Mouse (Mus musculus): Measurements from ENCODE around the gene Ywhag. TPM values are rescaled to one million over a fixed set of nuclear protein-coding genes. Genes with fewer than 3 reads are reported as not detected.

The Ywhag gene
- polyA plus RNA-seq (2015; fragmentation: Nextera tagmentation; extraction: Ambion mirVana) = 164 and 178 TPM in 2 replicates

DNA sequence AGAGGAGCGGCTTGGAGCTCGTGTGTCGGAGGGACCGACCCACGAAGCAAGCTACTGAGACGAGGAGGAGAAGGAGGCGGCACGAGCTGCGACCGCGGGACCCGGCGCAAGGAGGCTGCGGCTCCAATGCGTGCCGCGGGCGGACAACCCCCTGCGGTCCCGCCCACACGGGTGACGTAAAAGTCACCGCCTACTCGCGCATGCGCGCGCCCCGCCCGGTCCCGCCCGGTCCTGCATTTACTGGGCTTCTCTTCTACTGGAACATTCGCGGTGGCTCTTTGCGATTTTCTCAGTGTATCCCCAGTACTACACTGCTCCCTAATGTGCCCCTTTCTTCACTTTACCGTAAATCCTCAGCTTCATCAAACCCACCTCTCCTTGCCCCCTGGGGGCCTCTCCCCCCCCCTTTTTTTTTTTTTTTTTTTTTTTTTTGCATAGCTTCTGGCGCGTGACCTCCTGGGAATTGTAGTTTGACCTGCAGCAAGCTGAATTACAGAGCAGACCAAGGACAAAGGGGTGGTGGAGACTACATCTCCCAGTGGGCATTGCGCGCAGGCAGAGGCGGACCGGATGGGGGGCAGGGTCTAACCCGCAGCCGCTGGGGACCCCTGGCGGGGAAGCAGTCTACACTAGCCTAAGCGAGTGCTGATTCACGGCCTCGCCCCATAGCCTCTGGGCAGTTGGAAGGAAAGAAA, at the start of gene Ywhag:
TSS of gene Ywhag (minus strand) at position 136 of the 695 bp plus-strand sequence.
- Histone ChIP-seq H3K36me3 (peaks cover 22% of the 10 kb centered on the region), H3K4me2 (peak within 1 kb of the TSS; percentile 67), H3K4me3 (peak within 1 kb of the TSS; percentile 95), H3K9ac (peak within 1 kb of the TSS; percentile 93), H3K27ac (peak within 1 kb of the TSS; percentile 93), H3K9me3 (no peaks in the 10 kb centered on the region), H3K27me3 (no peaks in the 10 kb centered on the region), H3K4me1 (peaks cover 30% of the 10 kb centered on the region)
- peak; percentile 95 for ATAC-seq (ENCODE audit: insufficient number of reproducible peaks, insufficient read depth, low FRiP score, low TSS enrichment, low read depth)
- under 1% methylated on average over 48 of the region's 48 CpGs for WGBS

DNA sequence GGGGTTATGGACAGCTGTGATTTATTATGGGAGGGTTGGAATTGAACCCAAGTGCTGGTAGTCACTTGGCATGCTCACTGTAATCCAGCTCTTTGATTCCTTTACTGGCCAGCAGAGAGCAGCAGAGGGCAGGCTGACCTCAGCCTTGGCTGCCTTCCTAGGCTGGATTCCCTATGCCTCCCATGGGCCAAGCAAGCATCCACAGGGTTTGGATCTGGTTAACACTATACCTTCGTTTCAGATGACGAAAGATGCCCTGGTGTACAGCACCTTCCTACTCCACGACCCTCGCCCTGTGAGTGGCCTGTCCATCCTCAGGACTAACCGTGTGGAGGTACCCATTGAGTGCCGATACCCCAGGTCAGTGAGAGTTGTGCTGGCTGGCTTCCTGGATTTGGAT, 48.0 kb upstream of the Ywhag start:
- Histone ChIP-seq H3K9me3 (no peaks in the 10 kb centered on the region), H3K4me3 (no peak overlapping the region), H3K4me1 (peaks cover 4% of the 10 kb centered on the region), H3K27ac (no peak overlapping the region), H3K4me2 (no peak overlapping the region), H3K9ac (no peak overlapping the region), H3K36me3 (no peaks in the 10 kb centered on the region), H3K27me3 (no peaks in the 10 kb centered on the region)
- 35% methylated on average over 6 of the region's 6 CpGs for WGBS
- 0 out of 2 replicates have a peak, but pooled peaks have one; percentile 10 for ATAC-seq (ENCODE audit: insufficient number of reproducible peaks, insufficient read depth, low FRiP score, low TSS enrichment, low read depth)

DNA sequence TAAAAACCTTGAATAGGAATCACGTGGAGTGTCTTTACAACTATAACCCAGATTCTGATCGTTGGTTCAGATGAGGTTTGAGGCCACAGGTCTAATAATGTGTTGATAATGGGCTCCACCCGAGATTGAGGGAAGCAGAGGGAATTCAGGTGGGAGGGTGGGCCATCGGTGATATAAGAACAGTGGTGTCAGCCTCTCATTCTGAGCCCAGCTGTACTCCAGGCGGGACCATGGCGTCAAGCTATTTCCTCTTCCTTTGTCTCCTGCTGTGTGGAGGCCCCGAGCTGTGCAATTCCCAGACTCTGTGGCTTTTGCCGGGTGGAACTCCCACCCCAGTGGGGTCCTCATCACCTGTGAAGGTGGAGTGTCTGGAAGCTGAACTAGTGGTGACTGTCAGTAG, 45.5 kb upstream of the Ywhag start, which contains the start of gene Zp3:
TSS of gene Zp3 (plus strand) at position 196 of the 400 bp plus-strand sequence.
- ATAC-seq (ENCODE audit: insufficient number of reproducible peaks, insufficient read depth, low FRiP score, low TSS enrichment, low read depth) = no peak
- no peak within 1 kb of the TSS for H3K4me3 ChIP-seq
- no peaks in the 10 kb centered on the region for H3K36me3 ChIP-seq
- no peak within 1 kb of the TSS for H3K27ac ChIP-seq
- H3K9ac ChIP-seq = no peak within 1 kb of the TSS
- H3K9me3 ChIP-seq = no peaks in the 10 kb centered on the region
- no peak within 1 kb of the TSS for H3K4me2 ChIP-seq
- peaks cover 4% of the 10 kb centered on the region for H3K4me1 ChIP-seq
- WGBS = 77% methylated on average over 8 of the region's 8 CpGs
- no peaks in the 10 kb centered on the region for H3K27me3 ChIP-seq

DNA sequence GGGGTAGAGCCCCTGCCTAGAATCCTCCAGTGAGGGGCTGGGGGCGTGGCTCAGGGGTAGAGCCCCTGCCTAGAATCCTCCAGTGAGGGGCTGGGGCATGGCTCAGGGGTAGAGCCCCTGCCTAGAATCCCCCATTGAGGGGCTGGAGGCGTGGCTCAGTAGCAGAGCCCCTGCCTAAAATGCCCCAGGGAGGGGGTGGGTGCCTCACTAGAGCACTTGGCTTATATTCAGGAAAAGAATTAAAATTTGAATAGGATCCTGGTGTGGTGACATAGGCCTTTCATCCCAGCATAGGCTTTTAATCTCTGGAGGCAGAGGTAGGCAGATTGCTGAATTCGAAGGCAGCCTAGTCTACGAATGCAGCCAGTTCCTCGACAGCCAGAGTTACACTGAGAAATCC, 45.0 kb upstream of the Ywhag start:
- no peaks in the 10 kb centered on the region for H3K36me3 ChIP-seq
- H3K9me3 ChIP-seq = no peaks in the 10 kb centered on the region
- H3K4me3 ChIP-seq = no peak overlapping the region
- peaks cover 5% of the 10 kb centered on the region for H3K4me1 ChIP-seq
- WGBS = 80% methylated on average over 5 of the region's 5 CpGs
- no peak overlapping the region for H3K9ac ChIP-seq
- ATAC-seq (ENCODE audit: insufficient number of reproducible peaks, insufficient read depth, low FRiP score, low TSS enrichment, low read depth) = no peak
- H3K27me3 ChIP-seq = no peaks in the 10 kb centered on the region
- no peak overlapping the region for H3K27ac ChIP-seq
- H3K4me2 ChIP-seq = no peak overlapping the region

DNA sequence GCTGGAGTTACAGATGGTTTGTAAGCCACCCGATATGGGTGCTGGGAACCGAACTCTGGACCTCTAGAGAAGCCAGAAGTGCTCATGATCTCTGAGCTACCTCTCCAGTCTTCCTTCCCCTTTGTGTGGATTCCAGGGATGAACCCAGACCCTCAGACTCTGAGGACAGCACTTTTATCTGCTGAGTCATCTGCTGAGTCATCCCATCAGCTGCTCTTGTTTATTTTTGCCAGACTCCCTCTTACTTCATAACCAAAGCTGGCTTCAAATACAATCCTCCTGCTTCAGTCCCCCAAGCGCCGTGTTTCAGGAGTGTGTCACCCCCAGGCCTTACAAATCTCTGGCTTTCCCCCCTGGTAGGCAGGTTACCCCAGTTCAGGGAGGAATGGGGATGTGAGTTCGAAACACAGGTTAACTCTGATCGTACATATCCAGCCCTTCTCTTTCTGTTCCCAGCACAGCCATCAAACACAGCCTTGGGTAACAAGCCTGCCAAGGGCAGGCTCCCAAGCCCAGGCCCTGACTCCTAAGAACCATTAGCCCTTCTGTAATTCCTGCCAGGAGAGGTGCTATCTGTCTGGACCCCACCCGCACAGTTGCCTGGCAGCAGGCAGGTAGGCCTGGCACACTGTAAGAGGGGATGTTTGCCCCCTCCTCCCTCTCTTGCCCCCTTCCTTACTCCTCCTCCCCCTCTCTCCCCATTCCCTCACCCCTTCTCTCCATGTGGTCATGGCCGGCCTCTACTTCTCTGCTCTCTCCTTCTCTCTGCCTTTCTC, 41.7 kb upstream of the Ywhag start:
- Histone ChIP-seq H3K36me3 (no peaks in the 10 kb centered on the region), H3K9ac (no peak overlapping the region), H3K4me2 (no peak overlapping the region), H3K4me1 (peaks cover 4% of the 10 kb centered on the region; the same call in 1 of the 2 replicates), H3K27me3 (no peaks in the 10 kb centered on the region), H3K4me3 (no peak overlapping the region), H3K27ac (no peak overlapping the region), H3K9me3 (no peaks in the 10 kb centered on the region)
- no peak for ATAC-seq (ENCODE audit: insufficient number of reproducible peaks, insufficient read depth, low FRiP score, low TSS enrichment, low read depth)
- WGBS = 91% methylated on average over 8 of the region's 8 CpGs

DNA sequence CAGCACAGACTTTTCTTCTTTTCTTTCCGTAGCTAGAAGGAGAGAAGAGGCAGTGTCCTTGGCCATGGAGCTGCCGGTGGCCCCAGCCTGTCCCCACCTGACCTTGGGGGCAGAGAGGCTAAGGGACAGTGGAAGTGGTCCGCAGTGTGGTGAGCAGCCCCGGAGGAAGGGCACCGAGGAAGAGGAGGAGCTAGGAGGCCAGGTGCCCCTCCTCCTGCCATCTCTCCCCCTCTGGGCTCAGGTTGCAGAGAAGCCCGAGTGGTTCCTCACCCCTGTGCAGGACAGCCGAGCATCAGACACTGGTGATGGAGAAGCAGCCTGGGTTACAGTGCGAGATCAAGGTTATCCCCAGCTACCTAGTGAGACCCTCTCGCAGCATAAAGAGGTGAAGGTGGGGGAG, 39.9 kb upstream of the Ywhag start, which contains the start of gene Ssc4d:
TSS of gene Ssc4d (minus strand) at position 167 of the 400 bp plus-strand sequence.
- WGBS = 11% methylated on average over 9 of the region's 9 CpGs
- Histone ChIP-seq H3K9me3 (no peaks in the 10 kb centered on the region), H3K27ac (no peak within 1 kb of the TSS), H3K9ac (peak within 1 kb of the TSS; percentile 64), H3K4me1 (peaks cover 4% of the 10 kb centered on the region; the same call in 1 of the 2 replicates), H3K4me2 (peak within 1 kb of the TSS; percentile 48), H3K4me3 (peak within 1 kb of the TSS; percentile 31), H3K36me3 (no peaks in the 10 kb centered on the region), H3K27me3 (no peaks in the 10 kb centered on the region)
- no peak for ATAC-seq (ENCODE audit: insufficient number of reproducible peaks, insufficient read depth, low FRiP score, low TSS enrichment, low read depth)

DNA sequence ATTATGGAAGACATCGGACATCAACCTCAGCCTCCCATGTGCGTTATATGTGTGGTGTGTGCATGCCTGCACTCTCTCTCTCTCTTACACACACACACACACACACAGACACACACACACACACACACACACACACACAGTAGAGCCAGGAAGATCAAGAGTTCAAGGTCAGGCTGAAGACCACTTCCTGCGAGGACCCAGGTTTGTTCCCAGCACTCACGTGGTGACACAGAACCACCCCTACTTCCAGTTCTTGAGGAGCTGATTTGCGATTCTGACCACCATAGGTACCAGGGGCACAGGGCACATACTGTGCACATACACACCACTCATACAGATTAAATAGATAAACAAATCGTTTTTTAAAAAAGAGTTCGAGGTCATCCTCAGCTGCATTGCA, 37.5 kb upstream of the Ywhag start:
- Histone ChIP-seq H3K9me3 (no peaks in the 10 kb centered on the region), H3K4me3 (no peak overlapping the region), H3K9ac (no peak overlapping the region), H3K4me2 (no peak overlapping the region), H3K27ac (no peak overlapping the region), H3K4me1 (peaks cover 4% of the 10 kb centered on the region; the same call in 1 of the 2 replicates), H3K27me3 (no peaks in the 10 kb centered on the region), H3K36me3 (no peaks in the 10 kb centered on the region)
- ATAC-seq (ENCODE audit: insufficient number of reproducible peaks, insufficient read depth, low FRiP score, low TSS enrichment, low read depth) = no peak
- 88% methylated on average over 7 of the region's 7 CpGs for WGBS

DNA sequence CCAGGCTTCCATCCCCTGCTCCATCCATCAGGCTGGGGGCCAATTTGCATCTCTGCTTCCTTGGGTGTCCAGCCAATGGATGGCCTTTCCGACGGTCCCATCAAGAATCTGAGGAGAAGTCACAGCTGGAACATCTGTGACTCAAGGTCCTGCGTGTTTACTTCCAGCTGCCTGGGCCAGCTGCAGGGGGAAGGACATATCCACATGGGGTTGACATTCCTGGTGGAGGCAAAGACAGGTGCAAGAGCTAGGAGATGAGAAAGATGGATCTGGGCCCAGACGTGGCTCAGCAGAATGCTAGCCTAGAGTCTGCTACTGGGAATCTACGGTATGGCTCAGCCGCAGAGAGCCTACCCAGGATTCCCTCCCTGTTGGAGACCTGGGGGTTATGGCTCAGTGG, 35.8 kb upstream of the Ywhag start:
- Histone ChIP-seq H3K9ac (no peak overlapping the region), H3K9me3 (no peaks in the 10 kb centered on the region), H3K36me3 (no peaks in the 10 kb centered on the region), H3K27me3 (peaks cover 7% of the 10 kb centered on the region; the same call in 1 of the 2 replicates), H3K4me2 (no peak overlapping the region), H3K27ac (no peak overlapping the region), H3K4me3 (no peak overlapping the region), H3K4me1 (peaks cover 8% of the 10 kb centered on the region)
- no peak for ATAC-seq (ENCODE audit: insufficient number of reproducible peaks, insufficient read depth, low FRiP score, low TSS enrichment, low read depth)
- 84% methylated on average over 6 of the region's 6 CpGs for WGBS

DNA sequence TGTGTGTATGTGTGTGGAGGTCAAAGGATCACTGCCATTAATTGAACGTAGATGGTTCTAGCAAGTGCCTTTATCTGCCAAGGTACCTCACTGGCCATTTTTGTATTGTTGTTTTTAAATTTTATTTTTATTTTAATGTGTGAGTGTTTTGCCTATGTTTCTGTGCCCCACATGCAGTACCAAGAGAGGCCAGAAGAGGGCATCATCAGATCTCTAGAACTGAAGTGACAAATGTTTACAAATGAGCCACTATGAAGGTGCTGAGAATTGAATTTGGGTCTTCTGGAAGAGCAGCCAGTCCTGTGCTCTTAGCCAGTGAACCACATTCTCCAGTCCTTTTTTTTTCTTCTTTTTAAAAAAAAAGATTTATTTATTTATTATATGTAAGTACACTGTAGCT, 34.4 kb upstream of the Ywhag start:
- Histone ChIP-seq H3K4me1 (peaks cover 4% of the 10 kb centered on the region), H3K4me3 (no peak overlapping the region), H3K36me3 (no peaks in the 10 kb centered on the region), H3K9ac (no peak overlapping the region), H3K4me2 (no peak overlapping the region), H3K27ac (no peak overlapping the region), H3K9me3 (no peaks in the 10 kb centered on the region), H3K27me3 (peaks cover 13% of the 10 kb centered on the region; the same call in 1 of the 2 replicates)
- ATAC-seq (ENCODE audit: insufficient number of reproducible peaks, insufficient read depth, low FRiP score, low TSS enrichment, low read depth) = no peak
- 55% methylated on average over 1 of the region's 1 CpGs for WGBS

DNA sequence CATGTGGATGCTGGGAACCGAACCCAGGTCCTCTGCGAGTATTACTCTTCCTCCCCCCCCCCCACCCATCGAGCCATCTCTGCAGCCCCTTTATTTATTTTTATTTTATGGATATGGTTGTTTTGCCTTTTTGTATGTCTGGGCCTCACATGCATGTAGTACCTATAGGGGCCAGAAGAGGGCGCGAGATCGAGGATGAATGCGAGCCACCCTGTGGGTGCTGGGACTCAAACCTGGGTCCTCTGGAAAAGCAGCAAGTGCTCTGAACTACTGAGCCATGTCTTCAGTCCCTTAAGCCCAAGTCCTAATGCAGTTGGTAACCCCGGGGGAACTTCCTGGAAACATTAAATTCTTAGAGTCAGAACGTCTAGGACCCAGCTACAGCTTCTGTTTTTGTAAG, 32.5 kb upstream of the Ywhag start:
- Histone ChIP-seq H3K27ac (no peak overlapping the region), H3K4me2 (no peak overlapping the region), H3K9ac (no peak overlapping the region), H3K4me1 (peaks cover 9% of the 10 kb centered on the region), H3K36me3 (no peaks in the 10 kb centered on the region), H3K9me3 (no peaks in the 10 kb centered on the region), H3K27me3 (peaks cover 13% of the 10 kb centered on the region; the same call in 1 of the 2 replicates), H3K4me3 (no peak overlapping the region)
- WGBS = 60% methylated on average over 9 of the region's 9 CpGs
- no peak for ATAC-seq (ENCODE audit: insufficient number of reproducible peaks, insufficient read depth, low FRiP score, low TSS enrichment, low read depth)

DNA sequence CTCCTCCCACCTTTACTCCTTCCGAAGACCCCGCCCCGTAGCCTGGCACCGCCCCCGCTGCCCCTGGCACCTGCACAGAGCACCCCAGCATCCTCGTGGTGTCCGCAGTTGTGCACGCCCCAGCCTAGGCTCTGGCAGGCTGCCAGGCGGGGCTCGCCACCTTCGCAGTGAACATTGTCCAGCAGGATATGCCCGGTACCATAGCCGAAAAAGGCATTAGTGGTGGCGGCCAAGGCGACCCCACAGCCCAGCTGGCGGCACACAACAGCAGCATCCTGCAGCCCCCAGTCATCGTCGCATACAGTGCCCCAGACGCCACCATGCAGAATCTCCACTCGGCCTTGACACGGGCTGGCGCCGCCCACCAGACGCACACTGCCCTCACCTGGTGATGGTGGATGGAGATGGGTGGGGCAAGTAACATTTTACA, 31.1 kb upstream of the Ywhag start:
- peaks cover 13% of the 10 kb centered on the region; the same call in 1 of the 2 replicates for H3K27me3 ChIP-seq
- H3K4me1 ChIP-seq = peaks cover 19% of the 10 kb centered on the region
- no peak for ATAC-seq (ENCODE audit: insufficient number of reproducible peaks, insufficient read depth, low FRiP score, low TSS enrichment, low read depth)
- 7% methylated on average over 24 of the region's 24 CpGs for WGBS
- H3K27ac ChIP-seq = no peak overlapping the region
- H3K9ac ChIP-seq = peak overlapping the region; percentile 54; the same call in 1 of the 2 replicates
- peak overlapping the region; percentile 57 for H3K4me2 ChIP-seq
- H3K9me3 ChIP-seq = no peaks in the 10 kb centered on the region
- H3K36me3 ChIP-seq = no peaks in the 10 kb centered on the region
- H3K4me3 ChIP-seq = peak overlapping the region; percentile 29

Data from embryonic facial prominence, embryonic 13.5 days (tissue).